Mouse (Mus musculus) midbrain, embryonic 13.5 days (tissue): Measurements from ENCODE around the gene Cacnb3. TPM values are rescaled to one million over a fixed set of nuclear protein-coding genes. Genes with fewer than 3 reads are reported as not detected.

Experiments used
- ATAC-seq: fragments of 200-750 bp; cut with Nextera tagmentation; 2 replicates; pipeline ENCODE4 v1.8.0; 2017; ENCODE audit warnings: mild to moderate bottlenecking, moderate TSS enrichment, moderate library complexity
- H3K27ac ChIP-seq: fragments of 300-500 bp; sonication (generic); 2 replicates; pipeline ENCODE4 v1.5.1; 2015; ENCODE audit warnings: inconsistent platforms, mild to moderate bottlenecking, moderate library complexity
- H3K27me3 ChIP-seq: fragments of 300-500 bp; sonication (generic); 2 replicates; pipeline ENCODE4 v1.6.1; 2015; ENCODE audit warnings: mild to moderate bottlenecking, inconsistent platforms
- H3K36me3 ChIP-seq: fragments of 300-500 bp; sonication (generic); 2 replicates; pipeline ENCODE4 v1.6.1; 2015; ENCODE audit warnings: mild to moderate bottlenecking, inconsistent platforms
- H3K4me1 ChIP-seq: fragments of 300-500 bp; sonication (generic); replicated peaks from 2 replicates; pipeline ENCODE4 v1.6.1; 2015; ENCODE audit warnings: inconsistent platforms
- H3K4me2 ChIP-seq: fragments of 300-500 bp; sonication (generic); replicated peaks from 2 replicates; pipeline ENCODE4 v1.6.1; 2015; ENCODE audit warnings: moderate library complexity, mild to moderate bottlenecking, inconsistent platforms
- H3K4me3 ChIP-seq: fragments of 300-500 bp; sonication (generic); replicated peaks from 2 replicates; pipeline ENCODE4 v1.5.1; 2015; ENCODE audit warnings: mild to moderate bottlenecking, inconsistent platforms
- H3K9ac ChIP-seq: fragments of 300-500 bp; sonication (generic); replicated peaks from 2 replicates; pipeline ENCODE4 v1.6.1; 2015; ENCODE audit warnings: mild to moderate bottlenecking, inconsistent platforms
- H3K9me3 ChIP-seq: fragments of 300-500 bp; sonication (generic); 2 replicates; pipeline ENCODE4 v1.6.1; 2016; ENCODE audit warnings: mild to moderate bottlenecking, inconsistent platforms
- WGBS: fragments of 180-500 bp; shearing (Covaris S2); methylation state at CpG from one replicate; pipeline ENCODE4 v1.1.7; 2015; 5-methylcytosine and 5-hydroxymethylcytosine counted together
- polyA plus RNA-seq: library from polyadenylated mRNA; unstranded; fragments of >200 nt; fragmentation: Nextera tagmentation; extraction: Ambion mirVana; gene quantifications from 2 replicates; pipeline ENCODE4 v1.2.1, GENCODE M21; 2015

Cacnb3 gene
- polyA plus RNA-seq, 1 experiment from 2014 or later, result 157 TPM

- H3K27me3 ChIP-seq, result no peaks in the 10 kb centered on the region
- no peak overlapping the region for H3K4me2 ChIP-seq
- H3K9me3 ChIP-seq, result no peaks in the 10 kb centered on the region
- no peak overlapping the region for H3K9ac ChIP-seq
- 84% methylated on average over 12 of the region's 12 CpGs for WGBS
- ATAC-seq, result no peak
- H3K27ac ChIP-seq, result 0 out of 2 replicates have a peak overlapping the region, but pooled peaks have one; percentile 30
- no peaks in the 10 kb centered on the region for H3K4me1 ChIP-seq
- H3K4me3 ChIP-seq, result no peak overlapping the region
- H3K36me3 ChIP-seq, result peaks cover 100% of the 10 kb centered on the region
Observed at GRCm38 (mm10) chr15:98644406-98644805, 13.8 kb downstream of the Cacnb3 start.

- Histone ChIP-seq H3K27ac (peak overlapping the region; percentile 19; the same call in 1 of the 2 replicates), H3K9me3 (no peaks in the 10 kb centered on the region)
- ATAC-seq, result no peak
Observed at GRCm38 (mm10) chr15:98645057-98646026, 14.7 kb downstream of the Cacnb3 start.

GRCm38 (mm10) chr15:98646737-98647136 is 16.1 kb downstream of the Cacnb3 start:
- no peaks in the 10 kb centered on the region for H3K4me1 ChIP-seq
- no peak overlapping the region for H3K27ac ChIP-seq
- no peaks in the 10 kb centered on the region for H3K27me3 ChIP-seq
- no peaks in the 10 kb centered on the region for H3K9me3 ChIP-seq
- peaks cover 100% of the 10 kb centered on the region for H3K36me3 ChIP-seq
- no peak overlapping the region for H3K4me2 ChIP-seq
- H3K9ac ChIP-seq, result no peak overlapping the region
- H3K4me3 ChIP-seq, result no peak overlapping the region
- 85% methylated on average over 8 of the region's 8 CpGs for WGBS
- no peak for ATAC-seq

More at GRCm38 (mm10) chr15:98645057-98646026, 14.7 kb downstream of the Cacnb3 start:
- peaks cover 100% of the 10 kb centered on the region for H3K36me3 ChIP-seq
- H3K9ac ChIP-seq, result no peak overlapping the region
- H3K27me3 ChIP-seq, result no peaks in the 10 kb centered on the region
- 93% methylated on average over 24 of the region's 24 CpGs for WGBS
- no peak overlapping the region for H3K4me2 ChIP-seq
- H3K4me1 ChIP-seq, result no peaks in the 10 kb centered on the region
- no peak overlapping the region for H3K4me3 ChIP-seq

GRCm38 (mm10) chr15:98647308-98647707 is 16.7 kb downstream of the Cacnb3 start:
- Histone ChIP-seq H3K36me3 (peaks cover 100% of the 10 kb centered on the region), H3K27me3 (no peaks in the 10 kb centered on the region), H3K27ac (no peak overlapping the region), H3K9me3 (no peaks in the 10 kb centered on the region), H3K4me2 (no peak overlapping the region), H3K4me1 (no peaks in the 10 kb centered on the region), H3K4me3 (no peak overlapping the region), H3K9ac (no peak overlapping the region)
- ATAC-seq, result no peak
- WGBS, result 93% methylated on average over 10 of the region's 10 CpGs

- Histone ChIP-seq H3K36me3 (peaks cover 100% of the 10 kb centered on the region), H3K4me3 (no peak overlapping the region), H3K9me3 (no peaks in the 10 kb centered on the region), H3K4me2 (no peak overlapping the region), H3K27ac (no peak overlapping the region), H3K27me3 (no peaks in the 10 kb centered on the region), H3K4me1 (no peaks in the 10 kb centered on the region), H3K9ac (no peak overlapping the region)
- 95% methylated on average over 3 of the region's 3 CpGs for WGBS
- no peak for ATAC-seq
Observed at GRCm38 (mm10) chr15:98648071-98648470, 17.4 kb downstream of the Cacnb3 start.

- Histone ChIP-seq H3K4me3 (no peak overlapping the region), H3K9ac (no peak overlapping the region), H3K36me3 (peaks cover 100% of the 10 kb centered on the region), H3K27ac (no peak overlapping the region), H3K4me1 (no peaks in the 10 kb centered on the region), H3K9me3 (no peaks in the 10 kb centered on the region), H3K27me3 (no peaks in the 10 kb centered on the region), H3K4me2 (no peak overlapping the region)
- ATAC-seq, result no peak
- 94% methylated on average over 15 of the region's 15 CpGs for WGBS
Observed at GRCm38 (mm10) chr15:98651431-98651830, 20.8 kb downstream of the Cacnb3 start.

- no peaks in the 10 kb centered on the region for H3K27me3 ChIP-seq
- peaks cover 100% of the 10 kb centered on the region for H3K36me3 ChIP-seq
- no peak overlapping the region for H3K9ac ChIP-seq
- H3K4me2 ChIP-seq, result no peak overlapping the region
- no peak overlapping the region for H3K4me3 ChIP-seq
- WGBS, result 94% methylated on average over 8 of the region's 8 CpGs
- H3K9me3 ChIP-seq, result no peaks in the 10 kb centered on the region
- no peak overlapping the region for H3K27ac ChIP-seq
- no peak for ATAC-seq
- no peaks in the 10 kb centered on the region for H3K4me1 ChIP-seq
Observed at GRCm38 (mm10) chr15:98652174-98652573, 21.5 kb downstream of the Cacnb3 start.

GRCm38 (mm10) chr15:98656982-98657751 is 26.5 kb downstream of the Cacnb3 start:
- H3K4me3 ChIP-seq, result no peak overlapping the region
- H3K9me3 ChIP-seq, result no peaks in the 10 kb centered on the region
- no peak overlapping the region for H3K9ac ChIP-seq
- H3K36me3 ChIP-seq, result peaks cover 71% of the 10 kb centered on the region
- H3K27ac ChIP-seq, result no peak overlapping the region
- peaks cover 16% of the 10 kb centered on the region for H3K4me1 ChIP-seq
- ATAC-seq, result no peak
- no peaks in the 10 kb centered on the region for H3K27me3 ChIP-seq
- WGBS, result 84% methylated on average over 15 of the region's 15 CpGs
- H3K4me2 ChIP-seq, result no peak overlapping the region

- Histone ChIP-seq H3K27me3 (no peaks in the 10 kb centered on the region), H3K4me1 (peaks cover 16% of the 10 kb centered on the region), H3K4me3 (peak overlapping the region; percentile 84), H3K9ac (peak overlapping the region; percentile 89), H3K27ac (peak overlapping the region; percentile 88), H3K4me2 (peak overlapping the region; percentile 78), H3K36me3 (peaks cover 21% of the 10 kb centered on the region), H3K9me3 (no peaks in the 10 kb centered on the region)
- no peak for ATAC-seq
- WGBS, result under 1% methylated on average over 14 of the region's 14 CpGs
Observed at GRCm38 (mm10) chr15:98662198-98662566, 31.5 kb downstream of the Cacnb3 start.

GRCm38 (mm10) chr15:98662567-98663545 is 32.2 kb downstream of the Cacnb3 start, which contains the start of gene Ddx23:
Gene Ddx23, minus strand, starts transcription at chr15:98662894.
- Histone ChIP-seq H3K36me3 (peaks cover 14% of the 10 kb centered on the region), H3K4me3 (peak within 1 kb of the TSS; percentile 84), H3K27me3 (no peaks in the 10 kb centered on the region), H3K4me2 (peak within 1 kb of the TSS; percentile 78), H3K27ac (peak within 1 kb of the TSS; percentile 88), H3K9me3 (no peaks in the 10 kb centered on the region), H3K9ac (peak within 1 kb of the TSS; percentile 89), H3K4me1 (peaks cover 16% of the 10 kb centered on the region)
- WGBS, result 3% methylated on average over 48 of the region's 48 CpGs
- ATAC-seq, result peak; percentile 98
